Mouse (Mus musculus) bone marrow, adult 2 months (tissue): ENCODE results near the gene Pcsk7. TPM values are rescaled to one million over a fixed set of nuclear protein-coding genes. Genes with fewer than 3 reads are reported as not detected.

Source experiments
- H3K27ac ChIP-seq: fragments of 200-500 bp; 2 replicates; pipeline ENCODE4 v1.5.1; 2012; ENCODE audit warnings: low read depth, mild to moderate bottlenecking, control low read depth, inconsistent platforms, low read length; ENCODE audit not compliant: control insufficient read depth, poor library complexity, insufficient read depth
- H3K4me1 ChIP-seq: fragments of 200-500 bp; 2 replicates; pipeline ENCODE4 v1.6.1; 2011; ENCODE audit warnings: low read length; ENCODE audit not compliant: control insufficient read depth, insufficient read depth
- H3K4me3 ChIP-seq: fragments of 200-500 bp; replicated peaks from 2 replicates; pipeline ENCODE3; 2011; ENCODE audit warnings: mild to moderate bottlenecking, low read depth, low read length, control low read depth; ENCODE audit not compliant: control insufficient read depth
- CTCF ChIP-seq: fragments of 200-500 bp; IDR thresholded peaks from 2 replicates; pipeline ENCODE4 v1.5.1; 2011; ENCODE audit warnings: low read length, control low read depth; ENCODE audit not compliant: control insufficient read depth, insufficient read depth
- POLR2A ChIP-seq: fragments of 200-500 bp; IDR thresholded peaks from 2 replicates; pipeline ENCODE4 v1.6.1; 2011; ENCODE audit warnings: low read depth, mild to moderate bottlenecking, control low read depth, low read length, borderline replicate concordance; ENCODE audit not compliant: control insufficient read depth
- WGBS: fragments of 180-500 bp; shearing (Covaris S2); methylation state at CpG from one replicate; pipeline ENCODE4 v1.1.7; 2018; 5-methylcytosine and 5-hydroxymethylcytosine counted together
- polyA plus RNA-seq: library from polyadenylated mRNA; stranded (reverse); fragments of >200 nt; gene quantifications from 2 replicates; pipeline ENCODE4 v1.2.4, GENCODE M21; 2011; ENCODE audit warnings: low replicate concordance; ENCODE audit not compliant: missing spikeins, insufficient read depth, insufficient read length

Gene Pcsk7
- polyA plus RNA-seq, 1 experiment: 24.5 TPM

- TF ChIP-seq CTCF: no peak
- Histone ChIP-seq H3K27ac (no peak overlapping the region), H3K4me3 (no peak overlapping the region), H3K4me1 (peaks cover 8% of the 10 kb centered on the region)
- WGBS: 90% methylated on average over 16 of the region's 16 CpGs
Observed at GRCm38 (mm10) chr9:45942464-45942863, 36.2 kb downstream of the Pcsk7 start.

DNA sequence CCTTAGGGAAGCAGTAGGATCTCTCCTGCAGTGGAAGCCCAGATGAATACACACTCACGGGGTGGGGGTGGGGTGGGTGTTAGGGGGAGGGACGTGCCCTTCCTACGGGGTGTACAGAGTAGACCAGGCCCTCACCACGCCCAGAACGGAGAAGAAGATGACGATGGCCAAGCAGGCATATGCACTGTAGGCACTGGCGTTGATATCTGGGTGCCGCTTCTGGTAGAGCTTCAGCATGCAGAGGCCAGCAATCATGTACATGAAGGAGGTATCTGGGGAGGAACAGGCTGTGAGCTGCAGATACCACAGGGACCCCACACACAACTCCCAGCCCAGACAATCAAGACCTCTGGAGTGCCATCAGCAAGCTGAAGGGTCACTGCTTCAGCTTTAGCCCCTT, 36.6 kb downstream of the Pcsk7 start:
- Histone ChIP-seq H3K4me1 (peaks cover 8% of the 10 kb centered on the region), H3K27ac (no peak overlapping the region), H3K4me3 (no peak overlapping the region)
- WGBS: 74% methylated on average over 8 of the region's 8 CpGs
- no peak for TF ChIP-seq POLR2A
- TF ChIP-seq CTCF: no peak

DNA sequence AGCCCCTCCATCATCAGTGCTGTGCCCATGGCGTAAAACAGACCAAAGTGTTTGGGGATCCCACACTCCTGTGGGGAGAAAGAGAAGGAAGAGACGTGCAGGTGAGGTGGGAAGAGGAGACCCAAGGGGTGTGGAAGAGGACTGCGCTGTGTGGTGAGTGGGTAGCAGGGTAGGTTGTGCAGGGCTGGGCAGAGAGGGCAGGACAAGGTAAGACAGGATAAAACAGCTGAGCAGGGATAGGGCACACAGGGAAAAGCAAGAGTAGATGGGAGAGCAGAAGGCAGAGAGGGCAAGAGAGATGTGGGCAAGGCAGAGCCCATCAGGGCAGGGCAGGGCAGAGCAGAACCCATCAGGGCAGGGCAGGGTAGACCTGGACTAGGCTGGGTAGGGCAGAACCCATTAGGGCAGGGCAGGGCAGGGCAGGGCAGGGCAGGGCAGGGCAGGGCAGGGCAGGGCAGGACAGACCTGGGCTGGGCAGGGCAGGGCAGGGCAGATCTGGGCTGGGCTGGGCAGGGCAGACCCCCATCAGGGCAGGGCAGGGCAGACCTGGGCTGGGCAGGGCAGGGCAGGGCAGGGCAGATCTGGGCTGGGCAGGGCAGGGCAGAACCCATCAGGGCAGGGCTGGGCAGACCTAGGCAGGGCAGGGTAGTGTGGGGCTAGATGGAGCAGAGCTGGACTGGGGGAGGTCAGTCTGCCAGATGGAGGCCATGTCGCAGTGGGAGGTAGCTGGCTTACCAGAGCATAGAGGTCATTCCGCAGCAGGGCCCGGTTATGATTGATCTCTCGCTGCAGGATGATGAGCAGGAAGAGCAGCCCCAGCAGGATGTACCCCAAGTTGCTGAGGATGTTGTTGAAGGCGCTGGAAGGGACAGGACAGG, 37.6 kb downstream of the Pcsk7 start:
- peak overlapping the region; percentile 79 for H3K27ac ChIP-seq
- 79% methylated on average over 8 of the region's 8 CpGs for WGBS
- H3K4me1 ChIP-seq: peaks cover 8% of the 10 kb centered on the region
- no peak overlapping the region for H3K4me3 ChIP-seq
- no peak for TF ChIP-seq CTCF
- no peak for TF ChIP-seq POLR2A

DNA sequence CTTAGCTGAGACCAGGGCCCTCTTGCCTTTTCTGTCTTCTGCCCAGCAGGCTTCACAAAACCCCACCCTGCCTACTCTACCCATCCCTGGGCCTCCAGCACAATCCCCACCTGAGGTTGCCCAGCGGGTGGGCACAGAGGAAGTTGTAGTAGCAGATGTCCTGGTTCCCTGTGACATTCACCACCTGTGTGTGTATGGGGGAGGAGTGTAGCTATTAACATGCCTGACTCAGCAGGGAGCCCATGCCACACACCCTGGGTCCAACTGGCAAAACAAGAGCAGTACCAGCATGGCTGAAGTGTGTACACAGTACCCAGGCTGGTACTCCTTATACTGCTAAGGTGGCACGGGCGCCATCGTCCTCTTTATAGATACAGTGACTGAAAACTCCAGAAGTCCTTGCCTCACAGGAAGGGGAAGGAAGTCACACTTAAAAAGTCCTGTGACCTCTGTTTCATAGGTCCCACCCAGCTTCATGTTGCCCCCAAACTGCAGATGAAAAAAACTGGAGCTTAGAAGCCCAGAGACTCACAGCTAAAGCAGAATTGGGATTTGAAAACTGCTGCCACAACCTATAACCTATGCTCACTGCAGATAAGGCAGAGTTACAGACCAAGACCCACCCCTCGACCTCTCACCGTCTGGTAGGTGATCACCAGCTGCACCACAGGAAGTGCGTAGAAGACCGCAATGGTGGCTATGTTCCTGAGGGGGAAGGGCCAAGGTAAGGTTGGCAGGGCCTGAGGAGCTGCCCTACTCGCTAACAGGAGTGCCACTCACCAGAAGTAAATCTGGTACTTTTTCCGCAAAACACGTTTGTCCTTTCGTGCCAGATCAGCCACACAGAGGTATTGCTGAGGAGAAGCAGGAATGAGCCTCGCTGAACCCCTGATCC, 38.5 kb downstream of the Pcsk7 start:
- TF ChIP-seq CTCF (no peak), POLR2A (0 out of 2 replicates have a peak, but pooled peaks have one; percentile 17)
- H3K4me3 ChIP-seq: peak overlapping the region; percentile 19
- peak overlapping the region; percentile 79 for H3K27ac ChIP-seq
- 7% methylated on average over 13 of the region's 13 CpGs for WGBS
- peaks cover 8% of the 10 kb centered on the region for H3K4me1 ChIP-seq

GRCm38 (mm10) chr9:45945721-45946120, 39.4 kb downstream of the Pcsk7 start:
- Histone ChIP-seq H3K27ac (peak overlapping the region; percentile 79), H3K4me3 (no peak overlapping the region), H3K4me1 (peaks cover 8% of the 10 kb centered on the region)
- TF ChIP-seq CTCF (no peak), POLR2A (no peak; the same call in 1 of the 2 replicates)
- WGBS: 37% methylated on average over 13 of the region's 13 CpGs

DNA sequence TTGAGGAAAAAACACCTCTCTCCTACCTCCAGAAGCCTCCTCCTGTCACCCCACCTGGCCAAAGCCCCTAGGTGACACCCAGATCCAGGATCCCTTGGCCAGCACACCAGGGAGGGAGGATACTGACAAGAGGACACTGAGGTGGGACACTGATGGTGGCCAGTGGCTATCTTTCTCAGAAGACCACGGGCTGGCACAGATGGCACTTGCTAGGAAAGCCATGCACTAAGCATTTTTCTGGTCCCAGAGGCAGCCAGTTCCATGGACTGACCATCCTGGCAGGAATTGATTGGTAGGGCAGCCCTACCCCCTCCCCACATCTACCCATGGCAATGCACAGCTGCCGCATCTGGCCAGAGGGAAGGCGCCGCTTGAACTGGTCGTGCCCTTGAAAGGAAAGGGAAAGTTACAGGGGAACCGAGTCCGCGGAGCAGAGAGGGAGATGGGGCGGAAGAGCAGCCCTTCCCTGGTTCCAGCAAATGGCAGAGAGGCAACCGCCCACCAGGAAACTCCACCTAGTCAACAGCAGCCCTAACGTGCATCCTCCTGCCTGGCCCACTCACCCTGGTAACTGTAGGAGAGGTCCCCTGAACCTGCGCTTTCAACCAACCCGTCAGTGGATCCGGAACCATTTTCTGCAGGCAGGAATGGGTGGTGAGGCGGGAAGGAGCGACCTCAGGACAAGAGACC, 40.0 kb downstream of the Pcsk7 start:
- Histone ChIP-seq H3K27ac (no peak overlapping the region), H3K4me1 (peaks cover 8% of the 10 kb centered on the region), H3K4me3 (no peak overlapping the region)
- TF ChIP-seq CTCF (no peak), POLR2A (no peak)
- WGBS: 84% methylated on average over 16 of the region's 16 CpGs

- TF ChIP-seq CTCF (no peak), POLR2A (no peak)
- Histone ChIP-seq H3K4me3 (no peak overlapping the region), H3K4me1 (peaks cover 8% of the 10 kb centered on the region), H3K27ac (no peak overlapping the region)
- WGBS: 65% methylated on average over 10 of the region's 10 CpGs
Observed at GRCm38 (mm10) chr9:45946872-45947183, 40.5 kb downstream of the Pcsk7 start.

GRCm38 (mm10) chr9:45952057-45952456, 45.8 kb downstream of the Pcsk7 start:
- H3K27ac ChIP-seq: no peak overlapping the region
- WGBS: 90% methylated on average over 4 of the region's 4 CpGs
- TF ChIP-seq CTCF (no peak), POLR2A (no peak)
- H3K4me1 ChIP-seq: peaks cover 4% of the 10 kb centered on the region
- H3K4me3 ChIP-seq: no peak overlapping the region
